Mouse (Mus musculus): Measurements from ENCODE around the gene Mmp10. TPM values are rescaled to one million over a fixed set of nuclear protein-coding genes. Genes with fewer than 3 reads are reported as not detected.

The Mmp10 gene
- polyA plus RNA-seq, 1 experiment from 2014 or later: not detected

DNA sequence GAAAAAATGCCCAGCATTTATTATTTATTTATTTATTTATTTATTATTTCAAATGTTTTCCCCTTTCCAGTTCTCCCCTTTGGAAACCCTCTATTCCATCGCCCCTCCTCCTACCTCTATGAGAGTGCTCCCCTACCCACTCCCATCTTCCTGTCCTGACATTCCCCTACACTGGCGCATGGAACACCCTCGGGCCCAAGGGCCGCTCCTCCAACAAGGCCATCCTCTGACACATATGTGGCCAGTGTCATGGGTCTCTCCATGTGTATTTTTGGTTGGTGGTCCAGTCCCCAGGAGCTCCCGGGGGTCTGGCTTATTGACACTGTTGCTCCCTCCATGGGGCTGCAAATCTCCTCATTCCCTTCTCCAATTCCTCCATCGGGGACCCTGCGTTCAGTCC, 43.8 kb downstream of the Mmp10 start:
- no peaks in the 10 kb centered on the region for H3K27me3 ChIP-seq (ENCODE audit: insufficient read depth, poor library complexity, severe bottlenecking)
- no peak overlapping the region for H3K4me3 ChIP-seq
- WGBS: 92% methylated on average over 7 of the region's 7 CpGs
- H3K27ac ChIP-seq: no peak overlapping the region
- no peaks in the 10 kb centered on the region for H3K4me1 ChIP-seq (replicated peaks)
- no peak for DNase-seq (ENCODE audit: low spot score)
- H3K9me3 ChIP-seq: no peaks in the 10 kb centered on the region
- H3K36me3 ChIP-seq: no peaks in the 10 kb centered on the region

DNA sequence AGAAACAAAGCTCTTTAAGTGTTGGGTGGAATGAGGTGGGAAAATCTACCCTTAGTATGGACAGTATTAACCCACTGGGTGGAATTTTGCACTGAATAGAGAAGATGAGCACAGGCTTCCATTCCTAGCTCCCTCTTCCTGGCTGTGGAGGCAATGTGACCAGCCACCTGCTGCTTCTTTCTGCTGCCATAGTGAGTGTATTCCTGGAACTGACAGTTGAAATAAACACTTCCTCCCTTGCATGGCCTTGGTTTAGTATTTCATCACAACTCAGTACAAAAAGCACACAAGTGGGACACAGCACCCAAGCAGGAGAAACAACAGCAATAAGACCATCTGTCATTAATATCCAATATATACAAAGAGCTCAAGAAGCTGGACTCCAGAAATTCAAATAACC, 49.8 kb downstream of the Mmp10 start:
- Histone ChIP-seq H3K27ac (no peak overlapping the region), H3K27me3 (ENCODE audit: insufficient read depth, poor library complexity, severe bottlenecking) (no peaks in the 10 kb centered on the region), H3K9me3 (no peaks in the 10 kb centered on the region), H3K4me1 (replicated peaks) (no peaks in the 10 kb centered on the region), H3K36me3 (no peaks in the 10 kb centered on the region), H3K4me3 (no peak overlapping the region)
- DNase-seq (ENCODE audit: low spot score): no peak

DNA sequence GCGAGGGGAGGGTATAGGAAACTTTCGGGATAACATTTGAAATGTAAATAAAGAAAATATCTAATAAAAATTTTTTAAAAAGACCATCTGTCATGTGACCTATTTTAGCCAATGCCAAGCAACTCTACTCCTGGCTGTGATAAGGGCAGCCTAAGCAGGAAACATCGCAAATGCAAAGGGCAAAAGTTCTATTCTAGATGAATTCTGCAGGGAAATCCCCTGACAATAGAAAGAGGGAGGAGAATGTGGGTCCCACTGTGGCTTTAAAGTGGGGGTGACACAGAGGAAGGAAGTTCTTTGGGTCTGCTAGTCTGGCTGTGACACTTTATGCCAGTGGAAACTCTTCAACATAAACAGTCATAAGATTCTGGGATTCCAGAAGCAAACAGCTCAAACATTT, 51.4 kb downstream of the Mmp10 start:
- 82% methylated on average over 3 of the region's 3 CpGs for WGBS
- Histone ChIP-seq H3K4me1 (replicated peaks) (no peaks in the 10 kb centered on the region), H3K27ac (no peak overlapping the region), H3K4me3 (no peak overlapping the region), H3K36me3 (no peaks in the 10 kb centered on the region), H3K27me3 (ENCODE audit: insufficient read depth, poor library complexity, severe bottlenecking) (no peaks in the 10 kb centered on the region), H3K9me3 (no peaks in the 10 kb centered on the region)
- DNase-seq (ENCODE audit: low spot score): no peak

DNA sequence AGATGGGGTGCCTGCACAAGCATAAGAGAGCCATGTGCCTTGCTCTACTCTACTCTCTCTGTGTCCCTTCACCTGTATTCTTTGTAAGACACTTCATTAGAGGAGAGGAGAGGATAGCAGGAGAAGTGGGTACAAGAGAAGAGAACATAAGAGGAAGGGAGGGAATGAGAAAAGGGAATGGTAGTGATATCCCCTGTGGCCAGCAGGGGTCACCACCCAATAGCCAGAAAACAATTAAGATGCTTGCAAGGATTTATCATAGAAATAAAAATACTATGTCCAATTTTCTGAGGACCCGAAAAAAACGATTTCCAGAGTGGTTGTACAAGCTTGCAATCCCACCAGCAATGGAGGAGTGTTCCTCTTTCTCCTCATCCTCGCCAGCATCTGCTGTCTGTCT, 52.2 kb downstream of the Mmp10 start:
- no peak for DNase-seq (ENCODE audit: low spot score)
- Histone ChIP-seq H3K4me1 (replicated peaks) (no peaks in the 10 kb centered on the region), H3K27me3 (ENCODE audit: insufficient read depth, poor library complexity, severe bottlenecking) (no peaks in the 10 kb centered on the region), H3K27ac (no peak overlapping the region), H3K9me3 (no peaks in the 10 kb centered on the region), H3K4me3 (no peak overlapping the region), H3K36me3 (no peaks in the 10 kb centered on the region)
- 46% methylated on average over 3 of the region's 3 CpGs for WGBS

DNA sequence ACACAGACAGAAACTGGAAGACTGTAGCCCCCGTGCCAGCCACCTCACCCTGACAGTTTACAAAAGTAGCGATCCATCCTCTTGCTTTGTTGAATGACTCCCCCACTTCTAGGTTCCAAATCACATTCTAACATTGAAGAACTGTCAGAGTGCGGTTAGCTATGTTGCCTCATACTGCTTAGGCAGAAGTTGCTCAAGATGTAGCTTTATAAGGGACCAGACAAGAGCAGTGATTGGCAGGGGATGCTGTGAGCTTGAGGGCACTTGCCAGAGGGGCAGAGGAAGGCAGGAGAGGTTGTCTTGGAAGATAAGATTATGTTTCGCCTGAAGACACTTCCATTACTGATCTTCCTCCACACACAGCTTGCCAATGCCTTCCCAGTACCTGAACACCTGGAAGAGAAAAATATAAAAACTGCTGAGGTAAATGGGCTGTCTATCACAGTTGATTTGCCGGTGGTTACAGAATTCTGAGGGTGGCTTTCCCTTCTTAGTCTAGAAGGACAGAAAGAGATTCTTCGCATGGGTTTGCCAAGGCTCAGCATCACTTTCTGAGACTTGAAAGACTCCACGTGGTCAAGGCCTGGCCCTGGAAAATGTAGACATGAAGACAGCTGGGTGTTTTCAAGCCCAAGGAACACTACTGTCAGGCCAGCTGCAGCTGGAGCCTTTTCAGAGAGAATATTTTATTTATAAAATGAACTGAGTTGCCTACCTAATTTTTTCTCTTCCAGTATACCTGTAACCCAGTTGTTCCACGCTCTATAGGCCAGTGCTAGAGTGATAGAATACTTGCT, 56.3 kb downstream of the Mmp10 start, which contains the start of gene Mmp8:
TSS of gene Mmp8 (plus strand) at position 236 of the 797 bp plus-strand sequence.
- Histone ChIP-seq H3K27me3 (ENCODE audit: insufficient read depth, poor library complexity, severe bottlenecking) (no peaks in the 10 kb centered on the region), H3K9me3 (no peaks in the 10 kb centered on the region), H3K36me3 (no peaks in the 10 kb centered on the region), H3K4me3 (no peak within 1 kb of the TSS), H3K4me1 (replicated peaks) (no peaks in the 10 kb centered on the region), H3K27ac (no peak within 1 kb of the TSS)
- 88% methylated on average over 8 of the region's 8 CpGs for WGBS
- no peak for DNase-seq (ENCODE audit: low spot score)

Other genes starting within 250 kb of the Mmp10 start
- not detected in 2 replicates for gene Mmp13, start 229.8 kb upstream of the Mmp10 start, polyA plus RNA-seq (2016; fragmentation: Nextera tagmentation; extraction: Ambion mirVana)
- gene Mmp12, start 158.0 kb upstream of the Mmp10 start, polyA plus RNA-seq (2016; fragmentation: Nextera tagmentation; extraction: Ambion mirVana): not detected in 2 replicates
- not detected in 2 replicates for gene Mmp1b, start 114.3 kb upstream of the Mmp10 start, polyA plus RNA-seq (2016; fragmentation: Nextera tagmentation; extraction: Ambion mirVana)
- not detected in 2 replicates for gene Mmp3, start 56.5 kb upstream of the Mmp10 start, polyA plus RNA-seq (2016; fragmentation: Nextera tagmentation; extraction: Ambion mirVana)
- 0.07 TPM in 1 of 2 replicates, not detected in the other for gene Mmp8, start 56.1 kb downstream of the Mmp10 start, polyA plus RNA-seq (2016; fragmentation: Nextera tagmentation; extraction: Ambion mirVana)
- not detected in 2 replicates for gene Mmp27, start 69.0 kb downstream of the Mmp10 start, polyA plus RNA-seq (2016; fragmentation: Nextera tagmentation; extraction: Ambion mirVana)
- gene Mmp20, start 125.9 kb downstream of the Mmp10 start, polyA plus RNA-seq (2016; fragmentation: Nextera tagmentation; extraction: Ambion mirVana): not detected in 2 replicates
- gene Mmp7, start 189.7 kb downstream of the Mmp10 start, polyA plus RNA-seq (2016; fragmentation: Nextera tagmentation; extraction: Ambion mirVana): not detected in 2 replicates